Mouse (Mus musculus) liver, embryonic 13.5 days (tissue): Measurements from ENCODE around the gene 9530002B09Rik. TPM values are rescaled to one million over a fixed set of nuclear protein-coding genes. Genes with fewer than 3 reads are reported as not detected.

ENCODE experiments used
- ATAC-seq: fragments of 200-750 bp; cut with Nextera tagmentation; 2 replicates; pipeline ENCODE4 v1.8.0; 2017; ENCODE audit warnings: low read depth, mild to moderate bottlenecking, moderate number of reproducible peaks, moderate library complexity
- DNase-seq: peaks from one replicate; pipeline ENCODE4 v3.0.0; 2022
- H3K27ac ChIP-seq: fragments of 300-500 bp; sonication (generic); 2 replicates; pipeline ENCODE4 v1.5.1; 2015; ENCODE audit warnings: moderate library complexity, mild to moderate bottlenecking, inconsistent platforms
- H3K27me3 ChIP-seq: fragments of 300-500 bp; sonication (generic); 2 replicates; pipeline ENCODE4 v1.6.1; 2015; ENCODE audit warnings: mild to moderate bottlenecking, inconsistent platforms
- H3K36me3 ChIP-seq: fragments of 300-500 bp; sonication (generic); 2 replicates; pipeline ENCODE4 v1.6.1; 2015; ENCODE audit warnings: mild to moderate bottlenecking, inconsistent platforms
- H3K4me1 ChIP-seq: fragments of 300-500 bp; sonication (generic); replicated peaks from 2 replicates; pipeline ENCODE4 v1.6.1; 2015; ENCODE audit warnings: inconsistent platforms
- H3K4me2 ChIP-seq: fragments of 300-500 bp; sonication (generic); 2 replicates; pipeline ENCODE4 v1.6.1; 2015; ENCODE audit warnings: inconsistent platforms, mild to moderate bottlenecking, moderate library complexity
- H3K4me3 ChIP-seq: fragments of 300-500 bp; sonication (generic); replicated peaks from 2 replicates; pipeline ENCODE4 v1.5.1; 2015; ENCODE audit warnings: mild to moderate bottlenecking, inconsistent platforms
- H3K9ac ChIP-seq: fragments of 300-500 bp; sonication (generic); 2 replicates; pipeline ENCODE4 v1.6.1; 2015; ENCODE audit warnings: mild to moderate bottlenecking, inconsistent platforms
- H3K9me3 ChIP-seq: fragments of 300-500 bp; sonication (generic); replicated peaks from 2 replicates; pipeline ENCODE4 v1.6.1; 2016; ENCODE audit warnings: inconsistent platforms
- polyA plus RNA-seq: library from polyadenylated mRNA; unstranded; fragments of >200 nt; fragmentation: Nextera tagmentation; extraction: Ambion mirVana; gene quantifications from 2 replicates; pipeline ENCODE4 v1.2.1, GENCODE M21; 2015

9530002B09Rik gene
- polyA plus RNA-seq, result not detected in 2 replicates

- Histone ChIP-seq H3K27me3 (no peaks in the 10 kb centered on the region), H3K9me3 (0 out of 2 replicates have a peak, but pooled peaks cover 19% of the 10 kb centered on the region), H3K27ac (no peak within 1 kb of the TSS), H3K4me2 (no peak within 1 kb of the TSS), H3K4me3 (no peak within 1 kb of the TSS), H3K4me1 (no peaks in the 10 kb centered on the region), H3K9ac (no peak within 1 kb of the TSS), H3K36me3 (no peaks in the 10 kb centered on the region)
- ATAC-seq (no peak), DNase-seq (no peak)
These were observed at the start of gene 9530002B09Rik for GRCm38 (mm10) chr4:122688975-122689374. TSS of gene 9530002B09Rik (plus strand) at chr4:122689275.

Other genes with a start within 250 kb of the 9530002B09Rik start
- gene Ppt1, start 147.0 kb downstream of the 9530002B09Rik start, polyA plus RNA-seq, result 20.8 and 22.8 TPM in 2 replicates
- 29.1 and 35.8 TPM in 2 replicates for gene Cap1, start 196.8 kb downstream of the 9530002B09Rik start, polyA plus RNA-seq